Mouse (Mus musculus): Measurements from ENCODE around the gene Acrbp.

Gene Acrbp

GRCm38 (mm10) chr6:125071170-125071895, 21.8 kb downstream of the Acrbp start:
- DNase-seq (ENCODE audit: low read depth, low spot score), result no peak

GRCm38 (mm10) chr6:125071896-125072279, 22.4 kb downstream of the Acrbp start:
- DNase-seq (ENCODE audit: low read depth, low spot score), result no peak

- DNase-seq (ENCODE audit: low read depth, low spot score), result no peak
Measured at GRCm38 (mm10) chr6:125073825-125074224, 24.3 kb downstream of the Acrbp start.

GRCm38 (mm10) chr6:125081394-125081793, 31.9 kb downstream of the Acrbp start:
- no peak for DNase-seq (ENCODE audit: low read depth, low spot score)

- DNase-seq (ENCODE audit: low read depth, low spot score), result peak; percentile 97
Measured at GRCm38 (mm10) chr6:125081797-125082560, 32.5 kb downstream of the Acrbp start.

GRCm38 (mm10) chr6:125082801-125083386, 33.4 kb downstream of the Acrbp start:
- DNase-seq (ENCODE audit: low read depth, low spot score), result no peak

- peak; percentile 83 for DNase-seq (ENCODE audit: low read depth, low spot score)
Measured at GRCm38 (mm10) chr6:125084424-125084823, 34.9 kb downstream of the Acrbp start.

- no peak for DNase-seq (ENCODE audit: low read depth, low spot score)
Measured at GRCm38 (mm10) chr6:125087937-125088336, 38.4 kb downstream of the Acrbp start.

GRCm38 (mm10) chr6:125088561-125089321, 39.3 kb downstream of the Acrbp start:
- DNase-seq (ENCODE audit: low read depth, low spot score), result peak; percentile 90

- peak; percentile 81 for DNase-seq (ENCODE audit: low read depth, low spot score)
Measured at GRCm38 (mm10) chr6:125089521-125090321, 40.2 kb downstream of the Acrbp start.

GRCm38 (mm10) chr6:125090341-125091085, 41.0 kb downstream of the Acrbp start:
- no peak for DNase-seq (ENCODE audit: low read depth, low spot score)

GRCm38 (mm10) chr6:125092372-125092771, 42.9 kb downstream of the Acrbp start:
- no peak for DNase-seq (ENCODE audit: low read depth, low spot score)

- DNase-seq (ENCODE audit: low read depth, low spot score), result no peak
Measured at GRCm38 (mm10) chr6:125094843-125095242, 45.4 kb downstream of the Acrbp start.

GRCm38 (mm10) chr6:125095391-125096278, 46.1 kb downstream of the Acrbp start, which contains the start of gene Chd4:
Gene Chd4 (plus strand): TSS chr6:125095981.
- DNase-seq (ENCODE audit: low read depth, low spot score), result peak; percentile 83

- DNase-seq (ENCODE audit: low read depth, low spot score), result no peak
Measured at GRCm38 (mm10) chr6:125096279-125096596, 46.7 kb downstream of the Acrbp start.

GRCm38 (mm10) chr6:125096597-125097345, 47.3 kb downstream of the Acrbp start:
- no peak for DNase-seq (ENCODE audit: low read depth, low spot score)

- no peak for DNase-seq (ENCODE audit: low read depth, low spot score)
Measured at GRCm38 (mm10) chr6:125097346-125097689, 47.8 kb downstream of the Acrbp start.

GRCm38 (mm10) chr6:125097951-125098350, 48.5 kb downstream of the Acrbp start:
- no peak for DNase-seq (ENCODE audit: low read depth, low spot score)

GRCm38 (mm10) chr6:125098513-125098912, 49.0 kb downstream of the Acrbp start:
- no peak for DNase-seq (ENCODE audit: low read depth, low spot score)

All from forelimb bud, embryonic 11.5 days (tissue).